Mouse (Mus musculus) lung, postnatal 0 days (tissue): ENCODE data around the gene Apon. TPM values are rescaled to one million over a fixed set of nuclear protein-coding genes. Genes with fewer than 3 reads are reported as not detected.

Source experiments
- ATAC-seq: fragments of 200-750 bp; cut with Nextera tagmentation; 2 replicates; pipeline ENCODE4 v1.8.0; 2017; ENCODE audit warnings: moderate library complexity
- DNase-seq: peaks from one replicate; pipeline ENCODE4 v3.0.0-alpha.2; 2016; ENCODE audit warnings: low spot score
- H3K27ac ChIP-seq: fragments of 300-500 bp; sonication (generic); 2 replicates; pipeline ENCODE4 v1.5.1; 2014; ENCODE audit warnings: antibody characterized with exemption, mild to moderate bottlenecking, low read length, mixed read lengths
- H3K27me3 ChIP-seq: fragments of 300-500 bp; sonication (generic); replicated peaks from 2 replicates; pipeline ENCODE4 v1.6.1; 2014; ENCODE audit warnings: low read length, mixed read lengths; ENCODE audit not compliant: insufficient read depth
- H3K36me3 ChIP-seq: fragments of 300-500 bp; sonication (generic); 2 replicates; pipeline ENCODE4 v1.6.1; 2014; ENCODE audit warnings: low read length, mixed read lengths; ENCODE audit not compliant: insufficient read depth
- H3K4me1 ChIP-seq: fragments of 300-500 bp; sonication (generic); 2 replicates; pipeline ENCODE4 v1.6.1; 2014; ENCODE audit warnings: antibody characterized with exemption, low read depth, low read length, mixed read lengths; ENCODE audit not compliant: insufficient read depth
- H3K4me2 ChIP-seq: fragments of 300-500 bp; sonication (generic); replicated peaks from 2 replicates; pipeline ENCODE4 v1.6.1; 2014; ENCODE audit warnings: low read depth, mild to moderate bottlenecking, low read length, moderate library complexity, mixed read lengths
- H3K4me3 ChIP-seq: fragments of 300-500 bp; sonication (generic); 2 replicates; pipeline ENCODE4 v1.5.1; 2014; ENCODE audit warnings: low read depth, low read length
- H3K9ac ChIP-seq: fragments of 300-500 bp; sonication (generic); replicated peaks from 2 replicates; pipeline ENCODE4 v1.6.1; 2014; ENCODE audit warnings: low read depth, mild to moderate bottlenecking
- H3K9me3 ChIP-seq: fragments of 300-500 bp; sonication (generic); 2 replicates; pipeline ENCODE4 v1.6.1; 2016; ENCODE audit warnings: low read length, mixed read lengths
- CTCF ChIP-seq: IDR thresholded peaks from 2 replicates; pipeline ENCODE4 v1.5.1; 2016; ENCODE audit warnings: antibody characterized with exemption, mild to moderate bottlenecking
- EP300 ChIP-seq: IDR thresholded peaks from 2 replicates; pipeline ENCODE4 v1.6.1; 2016; ENCODE audit warnings: antibody characterized with exemption, mild to moderate bottlenecking, control low read depth
- WGBS: fragments of 180-500 bp; shearing (Covaris S2); extraction: QIAGEN DNeasy Blood & Tissue Kit; methylation state at CpG from one replicate; pipeline ENCODE4 v1.1.7; 2014; 5-methylcytosine and 5-hydroxymethylcytosine counted together
- polyA plus RNA-seq: library from polyadenylated mRNA; unstranded; fragments of >200 nt; fragmentation: Nextera tagmentation; extraction: Ambion mirVana; gene quantifications from 2 replicates; pipeline ENCODE4 v1.2.1, GENCODE M21; 2015

Gene Apon
- not detected in 2 replicates for polyA plus RNA-seq

DNA sequence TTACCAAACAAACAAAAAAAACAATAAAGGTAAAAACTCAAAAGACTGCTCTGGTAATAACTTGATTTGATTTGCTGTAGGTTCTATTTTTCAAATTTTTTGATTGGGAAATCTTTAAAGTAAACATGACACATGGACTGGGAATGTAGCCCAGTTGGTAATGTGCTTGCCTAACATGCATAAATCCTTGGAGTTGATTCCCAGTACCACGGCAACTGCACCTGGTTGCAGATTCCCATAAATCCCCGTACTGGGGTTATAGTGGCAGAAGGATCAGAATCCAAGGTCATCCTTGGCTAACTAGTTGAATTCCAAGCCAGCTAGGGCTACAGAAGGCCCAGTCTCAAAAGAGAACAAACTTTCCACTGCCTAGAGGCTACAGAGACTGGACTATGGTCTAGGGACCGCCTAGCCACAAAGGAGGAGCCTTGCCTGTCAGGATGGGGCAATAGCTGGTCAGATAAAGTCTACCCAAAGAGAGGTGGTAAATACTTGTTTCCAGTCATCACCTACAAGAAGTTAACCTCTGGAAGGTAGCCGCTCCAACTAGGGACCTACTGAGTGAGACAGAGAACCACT is at the start of gene Apon:
Apon (plus strand) TSS at position 420 of the 579 bp plus-strand sequence.
- Histone ChIP-seq H3K36me3 (peaks cover 6% of the 10 kb centered on the region), H3K4me1 (no peaks in the 10 kb centered on the region), H3K27me3 (no peaks in the 10 kb centered on the region), H3K9ac (no peak within 1 kb of the TSS), H3K4me3 (no peak within 1 kb of the TSS), H3K4me2 (no peak within 1 kb of the TSS), H3K9me3 (no peaks in the 10 kb centered on the region), H3K27ac (peak within 1 kb of the TSS; percentile 26; the same call in 1 of the 2 replicates)
- peak; percentile 54 for DNase-seq
- ATAC-seq, result 0 out of 2 replicates have a peak, but pooled peaks have one; percentile 23
- TF ChIP-seq CTCF (no peak), EP300 (no peak)
- 68% methylated on average over 4 of the region's 4 CpGs for WGBS

DNA sequence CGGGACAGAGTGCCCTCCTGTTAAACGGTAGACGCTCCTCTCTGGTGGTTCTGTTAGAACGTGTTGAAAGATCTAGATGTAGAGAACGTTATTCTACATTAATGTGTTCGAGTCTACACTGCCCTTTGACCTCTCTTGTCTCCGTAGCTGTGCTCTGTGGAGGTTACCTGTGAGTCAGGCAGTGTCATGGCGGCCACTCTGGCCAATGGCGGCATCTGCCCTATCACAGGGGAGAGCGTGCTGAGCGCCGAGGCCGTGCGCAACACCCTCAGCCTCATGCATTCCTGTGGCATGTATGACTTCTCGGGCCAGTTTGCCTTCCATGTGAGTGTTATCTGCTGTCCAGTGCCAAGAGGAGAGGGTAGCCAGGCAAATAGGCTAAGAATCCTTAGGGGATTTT is 49.0 kb upstream of the Apon start:
- H3K9ac ChIP-seq, result no peak overlapping the region
- no peak overlapping the region for H3K4me3 ChIP-seq
- no peaks in the 10 kb centered on the region for H3K36me3 ChIP-seq
- TF ChIP-seq EP300 (no peak), CTCF (no peak)
- WGBS, result 62% methylated on average over 15 of the region's 15 CpGs
- H3K9me3 ChIP-seq, result no peaks in the 10 kb centered on the region
- no peak for DNase-seq
- no peaks in the 10 kb centered on the region for H3K27me3 ChIP-seq
- H3K27ac ChIP-seq, result no peak overlapping the region
- peak; percentile 30 for ATAC-seq
- H3K4me1 ChIP-seq, result no peaks in the 10 kb centered on the region
- H3K4me2 ChIP-seq, result no peak overlapping the region

DNA sequence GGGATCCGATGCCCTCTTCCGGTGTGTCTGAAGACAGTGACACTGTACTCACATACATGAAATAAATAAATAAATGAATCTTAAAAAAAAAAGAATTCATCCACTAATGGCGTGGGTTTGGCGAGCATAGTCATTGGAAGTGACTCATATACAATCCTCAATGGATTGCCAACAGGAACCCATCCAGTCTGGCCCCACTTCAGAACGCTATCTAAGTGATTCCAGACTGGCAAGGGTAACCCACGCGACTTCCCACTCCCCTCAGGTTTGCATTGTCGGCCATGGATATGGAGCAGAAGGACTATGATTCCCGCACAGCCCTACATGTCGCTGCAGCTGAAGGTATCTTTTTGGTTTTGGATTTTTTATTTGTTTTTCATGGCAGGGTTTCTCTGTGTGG is 45.6 kb upstream of the Apon start:
- ATAC-seq (no peak), DNase-seq (no peak)
- H3K4me2 ChIP-seq, result no peak overlapping the region
- no peaks in the 10 kb centered on the region for H3K9me3 ChIP-seq
- H3K36me3 ChIP-seq, result no peaks in the 10 kb centered on the region
- TF ChIP-seq CTCF (no peak), EP300 (no peak)
- H3K4me1 ChIP-seq, result peaks cover 4% of the 10 kb centered on the region; the same call in 1 of the 2 replicates
- H3K9ac ChIP-seq, result no peak overlapping the region
- H3K27me3 ChIP-seq, result no peaks in the 10 kb centered on the region
- H3K27ac ChIP-seq, result no peak overlapping the region
- 93% methylated on average over 10 of the region's 10 CpGs for WGBS
- H3K4me3 ChIP-seq, result no peak overlapping the region

GRCm38 (mm10) chr10:128209311-128210009 is 44.4 kb upstream of the Apon start:
- 91% methylated on average over 11 of the region's 11 CpGs for WGBS
- Histone ChIP-seq H3K9ac (no peak overlapping the region), H3K36me3 (no peaks in the 10 kb centered on the region), H3K27me3 (no peaks in the 10 kb centered on the region), H3K4me1 (peaks cover 4% of the 10 kb centered on the region; the same call in 1 of the 2 replicates), H3K9me3 (no peaks in the 10 kb centered on the region), H3K4me2 (no peak overlapping the region), H3K27ac (no peak overlapping the region), H3K4me3 (no peak overlapping the region)
- DNase-seq, result no peak
- TF ChIP-seq EP300 (no peak), CTCF (no peak)
- no peak for ATAC-seq

DNA sequence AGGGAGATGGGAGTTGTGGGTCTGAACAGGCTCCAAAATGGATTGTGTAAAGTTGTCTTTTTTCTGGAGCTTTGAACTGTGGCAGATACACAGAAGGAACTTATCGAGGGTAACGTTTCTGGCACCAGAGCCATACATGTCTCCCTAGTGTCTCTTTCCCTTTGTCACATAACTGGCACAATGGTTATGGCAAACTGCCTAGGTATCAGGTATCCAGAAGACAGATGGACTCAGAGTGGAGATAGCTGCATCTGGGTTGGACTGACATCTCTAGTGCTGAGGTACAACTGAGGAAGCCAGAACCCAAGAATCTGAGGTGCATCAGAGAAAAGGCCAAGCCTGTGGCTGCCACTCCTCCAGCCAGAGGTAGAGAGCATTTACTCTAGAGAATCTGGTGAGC is 43.8 kb upstream of the Apon start:
- H3K4me1 ChIP-seq, result peaks cover 4% of the 10 kb centered on the region; the same call in 1 of the 2 replicates
- H3K9me3 ChIP-seq, result no peaks in the 10 kb centered on the region
- WGBS, result 89% methylated on average over 2 of the region's 2 CpGs
- no peak for ATAC-seq
- H3K36me3 ChIP-seq, result no peaks in the 10 kb centered on the region
- H3K4me3 ChIP-seq, result no peak overlapping the region
- no peak for TF ChIP-seq EP300
- no peak for TF ChIP-seq CTCF
- no peak overlapping the region for H3K4me2 ChIP-seq
- H3K9ac ChIP-seq, result no peak overlapping the region
- no peak overlapping the region for H3K27ac ChIP-seq
- no peak for DNase-seq
- H3K27me3 ChIP-seq, result no peaks in the 10 kb centered on the region

GRCm38 (mm10) chr10:128210954-128211353 is 42.9 kb upstream of the Apon start:
- ATAC-seq, result peak; percentile 19; the same call in 1 of the 2 replicates
- 11% methylated on average over 14 of the region's 14 CpGs for WGBS
- no peaks in the 10 kb centered on the region for H3K36me3 ChIP-seq
- H3K9ac ChIP-seq, result peak overlapping the region; percentile 32; the same call in 1 of the 2 replicates
- H3K27me3 ChIP-seq, result no peaks in the 10 kb centered on the region
- H3K27ac ChIP-seq, result no peak overlapping the region
- H3K4me3 ChIP-seq, result peak overlapping the region; percentile 61
- peaks cover 4% of the 10 kb centered on the region; the same call in 1 of the 2 replicates for H3K4me1 ChIP-seq
- peak overlapping the region; percentile 75 for H3K4me2 ChIP-seq
- TF ChIP-seq CTCF (no peak), EP300 (no peak)
- no peaks in the 10 kb centered on the region for H3K9me3 ChIP-seq
- DNase-seq, result no peak
